Mouse (Mus musculus) limb, embryonic 11.5 days (tissue): ENCODE results near the gene Ttc32. TPM values are rescaled to one million over a fixed set of nuclear protein-coding genes. Genes with fewer than 3 reads are reported as not detected.

Experiments
- ATAC-seq: fragments of 200-750 bp; cut with Nextera tagmentation; 2 replicates; pipeline ENCODE4 v1.8.0; 2017; ENCODE audit warnings: low read depth; ENCODE audit not compliant: insufficient number of reproducible peaks, low FRiP score, low TSS enrichment
- DNase-seq: peaks from one replicate; pipeline ENCODE4 v3.0.0-alpha.2; 2015; ENCODE audit warnings: low spot score
- H3K27ac ChIP-seq: fragments of 300-500 bp; sonication (generic); replicated peaks from 2 replicates; pipeline ENCODE4 v1.5.1; 2014; ENCODE audit warnings: low read depth, mild to moderate bottlenecking, low read length
- H3K27me3 ChIP-seq: fragments of 300-500 bp; sonication (generic); 2 replicates; pipeline ENCODE4 v1.6.1; 2014; ENCODE audit warnings: mild to moderate bottlenecking, low read length, mixed read lengths; ENCODE audit not compliant: control insufficient read depth, insufficient read depth
- H3K36me3 ChIP-seq: fragments of 300-500 bp; sonication (generic); 2 replicates; pipeline ENCODE4 v1.6.1; 2014; ENCODE audit warnings: mild to moderate bottlenecking, low read length, moderate library complexity, mixed read lengths; ENCODE audit not compliant: control insufficient read depth, insufficient read depth
- H3K4me1 ChIP-seq: fragments of 300-500 bp; sonication (generic); 2 replicates; pipeline ENCODE4 v1.6.1; 2014; ENCODE audit warnings: low read length, mixed read lengths; ENCODE audit not compliant: control insufficient read depth, insufficient read depth
- H3K4me2 ChIP-seq: fragments of 300-500 bp; sonication (generic); 2 replicates; pipeline ENCODE4 v1.6.1; 2014; ENCODE audit warnings: low read depth, mild to moderate bottlenecking, moderate library complexity; ENCODE audit not compliant: severe bottlenecking
- H3K4me3 ChIP-seq: fragments of 300-500 bp; sonication (generic); 2 replicates; pipeline ENCODE4 v1.5.1; 2014; ENCODE audit warnings: low read depth, low read length
- H3K9ac ChIP-seq: fragments of 300-500 bp; sonication (generic); 2 replicates; pipeline ENCODE4 v1.6.1; 2014; ENCODE audit warnings: mild to moderate bottlenecking, low read length
- H3K9me3 ChIP-seq: fragments of 300-500 bp; sonication (generic); 2 replicates; pipeline ENCODE4 v1.6.1; 2016; ENCODE audit warnings: low read length; ENCODE audit not compliant: control insufficient read depth
- WGBS: fragments of 180-500 bp; shearing (Covaris S2); extraction: QIAGEN DNeasy Blood & Tissue Kit; methylation state at CpG from one replicate; pipeline ENCODE4 v1.1.7; 2014; 5-methylcytosine and 5-hydroxymethylcytosine counted together
- polyA plus RNA-seq: library from polyadenylated mRNA; unstranded; fragments of >200 nt; fragmentation: Nextera tagmentation; extraction: Ambion mirVana; gene quantifications from 2 replicates; pipeline ENCODE4 v1.2.1, GENCODE M21; 2014

Gene Ttc32
- 15.4 and 17.1 TPM in 2 replicates for polyA plus RNA-seq

DNA sequence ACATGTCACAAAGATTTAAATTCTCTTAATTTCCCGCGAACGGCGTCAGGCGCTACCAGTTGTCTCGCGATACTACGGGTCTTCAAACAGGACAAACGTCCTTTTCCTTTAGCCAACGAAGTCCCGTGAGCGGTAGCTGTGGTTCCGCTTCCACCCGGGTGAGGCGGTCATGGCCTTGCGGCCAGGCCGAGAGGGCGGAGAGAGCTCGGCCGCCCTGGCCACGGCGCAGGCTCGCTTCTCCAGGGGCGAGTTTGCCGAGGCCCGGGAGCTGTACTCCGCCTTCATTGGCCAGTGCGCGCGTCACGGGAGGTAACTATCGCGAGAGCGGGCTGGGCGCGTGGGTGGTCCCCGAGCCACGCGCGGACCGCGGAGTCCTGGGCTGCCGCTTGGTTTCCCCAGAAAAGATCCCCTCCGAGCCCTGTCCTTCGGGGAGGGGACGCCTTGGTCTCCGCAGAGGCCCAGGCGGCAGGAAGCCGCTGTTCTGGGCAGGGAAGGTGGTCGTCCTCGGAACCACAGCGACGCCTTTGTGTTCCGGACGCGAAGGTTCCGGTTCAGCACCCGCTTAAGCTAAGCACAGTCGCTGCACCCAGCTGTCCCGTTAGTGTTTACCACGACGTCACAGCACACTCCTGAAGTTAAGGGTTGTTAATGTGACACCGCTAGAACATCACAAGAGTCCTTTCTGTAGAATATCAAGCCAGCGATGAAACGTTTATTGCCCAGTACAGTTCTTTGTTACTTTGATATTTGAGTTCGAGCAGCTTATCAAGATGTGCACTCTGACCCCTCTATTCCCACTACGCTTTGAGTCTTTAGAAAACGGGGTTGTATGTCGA lies at the start of gene Ttc32:
Gene Ttc32 (plus strand): TSS at position 110 of the 836 bp plus-strand sequence.
- DNase-seq (peak; percentile 96), ATAC-seq (peak; percentile 92)
- Histone ChIP-seq H3K36me3 (no peaks in the 10 kb centered on the region), H3K27me3 (no peaks in the 10 kb centered on the region), H3K9me3 (no peaks in the 10 kb centered on the region), H3K9ac (peak within 1 kb of the TSS; percentile 93), H3K27ac (peak within 1 kb of the TSS; percentile 96), H3K4me3 (peak within 1 kb of the TSS; percentile 54), H3K4me2 (peak within 1 kb of the TSS; percentile 49), H3K4me1 (no peaks in the 10 kb centered on the region)
- under 1% methylated on average over 69 of the region's 69 CpGs for WGBS

DNA sequence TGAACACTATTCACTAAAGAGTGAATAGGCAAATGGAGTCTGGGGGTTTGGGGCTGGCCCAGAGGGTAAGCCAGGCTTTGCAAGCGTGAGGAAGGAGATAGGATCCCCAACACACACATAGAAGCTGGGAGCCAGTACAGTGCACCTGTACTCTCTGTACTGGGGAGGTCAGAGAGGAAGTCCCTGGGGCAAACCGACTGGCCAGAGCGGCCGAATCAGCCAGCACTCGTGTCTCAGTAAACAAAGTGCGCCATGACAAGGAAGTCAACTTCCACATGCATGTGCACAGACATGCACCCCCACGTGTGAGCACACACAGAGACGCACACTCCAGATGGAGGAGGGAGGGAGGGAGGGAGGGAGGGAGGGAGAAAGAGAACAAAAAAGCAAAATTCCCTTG lies 36.6 kb upstream of the Ttc32 start:
- ATAC-seq, result no peak
- 90% methylated on average over 8 of the region's 8 CpGs for WGBS

DNA sequence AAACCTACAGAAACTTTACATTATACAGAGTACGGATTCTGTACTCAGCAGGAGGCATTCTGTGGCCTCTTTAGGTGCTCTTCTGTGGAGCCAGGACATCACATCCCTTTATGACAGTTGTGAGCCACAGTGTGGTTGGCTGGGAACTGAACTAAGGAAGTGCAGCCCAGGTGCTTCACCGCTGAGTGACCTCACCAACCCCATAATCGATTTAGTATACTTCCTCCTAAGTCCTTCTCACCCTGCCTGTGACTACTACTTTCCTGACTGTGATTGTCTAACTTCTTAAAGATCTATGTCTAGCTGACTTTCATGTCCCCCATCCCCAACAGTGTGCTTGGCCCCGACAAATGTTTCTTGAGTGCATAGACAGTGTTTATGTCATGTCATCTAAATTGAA lies 31.5 kb upstream of the Ttc32 start:
- H3K4me3 ChIP-seq, result no peak overlapping the region
- 93% methylated on average over 4 of the region's 4 CpGs for WGBS
- no peak overlapping the region for H3K4me2 ChIP-seq
- H3K27me3 ChIP-seq, result no peaks in the 10 kb centered on the region
- no peak overlapping the region for H3K27ac ChIP-seq
- H3K9ac ChIP-seq, result no peak overlapping the region
- DNase-seq (no peak), ATAC-seq (no peak)
- H3K9me3 ChIP-seq, result no peaks in the 10 kb centered on the region
- H3K4me1 ChIP-seq, result no peaks in the 10 kb centered on the region
- no peaks in the 10 kb centered on the region for H3K36me3 ChIP-seq

More for the DNA sequence above, 36.6 kb upstream of the Ttc32 start:
- Histone ChIP-seq H3K4me2 (no peak overlapping the region), H3K27me3 (no peaks in the 10 kb centered on the region), H3K4me1 (no peaks in the 10 kb centered on the region), H3K4me3 (no peak overlapping the region), H3K27ac (no peak overlapping the region), H3K9me3 (no peaks in the 10 kb centered on the region), H3K36me3 (no peaks in the 10 kb centered on the region), H3K9ac (no peak overlapping the region)
- DNase-seq, result no peak

DNA sequence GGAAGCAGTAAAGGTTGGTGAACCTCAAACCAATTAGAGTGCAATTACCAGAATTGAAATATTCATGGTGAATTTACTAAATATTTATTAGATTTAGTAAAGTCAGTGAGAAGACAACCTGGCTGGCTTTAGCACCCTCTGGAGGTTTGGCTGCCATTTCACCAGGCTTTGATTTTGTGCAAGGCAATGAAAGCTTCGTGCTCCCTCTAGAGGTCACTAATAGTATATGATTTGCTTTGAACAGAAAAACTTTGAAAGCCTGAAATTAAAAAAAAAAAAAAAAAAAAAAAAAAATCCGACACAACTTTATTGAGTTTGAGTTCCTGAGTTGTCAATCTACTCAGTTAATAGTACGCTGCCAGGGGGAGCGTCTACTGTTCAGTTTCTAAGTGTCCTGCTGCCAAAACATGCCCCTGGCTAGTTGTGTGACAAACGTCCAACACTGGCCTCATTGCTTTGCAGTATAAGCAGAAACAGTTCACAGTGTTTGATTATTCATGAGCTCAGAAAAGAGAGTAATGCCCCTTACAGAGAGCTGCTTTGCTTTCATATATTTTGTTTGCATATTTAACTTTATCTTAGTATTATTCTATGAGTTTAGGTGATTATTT lies 27.7 kb upstream of the Ttc32 start:
- Histone ChIP-seq H3K36me3 (no peaks in the 10 kb centered on the region), H3K4me2 (no peak overlapping the region), H3K4me1 (no peaks in the 10 kb centered on the region), H3K27ac (no peak overlapping the region), H3K9ac (no peak overlapping the region), H3K27me3 (no peaks in the 10 kb centered on the region), H3K4me3 (no peak overlapping the region), H3K9me3 (no peaks in the 10 kb centered on the region)
- ATAC-seq, result no peak
- peak; percentile 74 for DNase-seq
- WGBS, result 16% methylated on average over 5 of the region's 5 CpGs

DNA sequence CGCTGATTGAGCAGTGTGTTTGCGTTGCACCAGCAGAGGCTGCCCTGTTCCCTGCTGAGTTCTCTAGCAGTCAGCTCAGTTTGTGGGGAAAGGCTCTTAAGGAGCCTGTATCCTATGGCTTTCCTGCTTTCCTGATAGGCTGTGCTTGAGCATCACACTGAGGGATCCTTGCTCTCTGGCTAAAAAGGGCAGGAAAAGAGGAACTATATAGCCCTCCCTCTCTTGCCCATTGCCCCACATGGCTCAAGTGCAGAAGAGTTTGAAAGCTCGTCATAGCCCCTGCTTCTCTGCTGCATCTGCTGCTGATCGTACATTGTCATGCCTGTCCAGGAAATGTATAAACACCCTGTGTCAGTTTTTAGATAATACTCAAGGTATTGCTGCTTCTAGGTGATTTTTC lies 22.7 kb upstream of the Ttc32 start:
- Histone ChIP-seq H3K36me3 (no peaks in the 10 kb centered on the region), H3K27ac (no peak overlapping the region), H3K27me3 (no peaks in the 10 kb centered on the region), H3K4me2 (no peak overlapping the region), H3K9ac (no peak overlapping the region), H3K4me3 (no peak overlapping the region), H3K9me3 (no peaks in the 10 kb centered on the region), H3K4me1 (no peaks in the 10 kb centered on the region)
- ATAC-seq (no peak), DNase-seq (no peak)
- 67% methylated on average over 4 of the region's 4 CpGs for WGBS

DNA sequence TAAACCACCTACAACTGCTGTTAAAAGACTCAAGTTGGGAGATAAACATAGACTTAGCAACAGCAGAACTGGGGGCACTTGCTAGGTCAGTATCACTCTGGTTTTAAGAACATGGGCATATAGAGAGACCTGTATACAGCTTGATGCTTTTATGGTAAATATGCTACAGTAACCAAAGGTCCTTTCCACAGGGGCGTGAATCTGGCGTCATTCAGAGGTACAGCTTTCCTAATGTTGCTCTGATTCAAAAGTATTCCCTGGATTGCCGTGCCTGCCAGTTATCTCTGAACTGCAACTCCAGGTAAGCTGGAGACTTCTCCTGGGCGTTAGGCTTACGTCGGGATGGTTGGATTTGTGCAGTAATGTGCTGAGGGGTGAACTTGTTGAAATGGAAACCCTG lies 22.0 kb upstream of the Ttc32 start:
- no peak for ATAC-seq
- H3K9ac ChIP-seq, result no peak overlapping the region
- 92% methylated on average over 6 of the region's 6 CpGs for WGBS
- no peak overlapping the region for H3K27ac ChIP-seq
- no peak overlapping the region for H3K4me3 ChIP-seq
- no peaks in the 10 kb centered on the region for H3K27me3 ChIP-seq
- H3K4me2 ChIP-seq, result no peak overlapping the region
- no peaks in the 10 kb centered on the region for H3K36me3 ChIP-seq
- no peak for DNase-seq
- no peaks in the 10 kb centered on the region for H3K4me1 ChIP-seq
- H3K9me3 ChIP-seq, result no peaks in the 10 kb centered on the region

DNA sequence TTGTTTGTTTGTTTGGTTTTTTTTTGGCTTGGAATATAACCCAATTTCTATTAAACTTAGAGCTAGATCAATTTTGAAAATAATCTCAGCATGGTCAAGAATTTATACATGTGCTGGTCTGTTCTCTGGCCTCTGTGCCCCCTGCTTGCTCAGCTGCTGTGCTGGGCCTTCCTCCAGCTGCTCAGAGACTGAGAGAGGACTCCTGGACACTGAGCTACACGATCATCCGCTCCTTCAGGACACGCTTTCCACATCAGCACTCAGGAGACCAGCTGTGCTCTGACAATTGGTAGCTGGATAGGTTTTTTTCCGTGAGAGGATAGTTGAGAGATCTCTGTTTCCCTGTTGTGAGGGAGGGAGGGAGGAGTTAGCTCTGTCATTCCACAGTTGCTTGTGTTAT lies 19.5 kb upstream of the Ttc32 start:
- no peak for DNase-seq
- 71% methylated on average over 4 of the region's 4 CpGs for WGBS
- H3K27me3 ChIP-seq, result no peaks in the 10 kb centered on the region
- no peak overlapping the region for H3K4me2 ChIP-seq
- H3K9ac ChIP-seq, result no peak overlapping the region
- H3K36me3 ChIP-seq, result no peaks in the 10 kb centered on the region
- no peak overlapping the region for H3K27ac ChIP-seq
- no peak for ATAC-seq
- H3K4me1 ChIP-seq, result no peaks in the 10 kb centered on the region
- no peak overlapping the region for H3K4me3 ChIP-seq
- no peaks in the 10 kb centered on the region for H3K9me3 ChIP-seq

DNA sequence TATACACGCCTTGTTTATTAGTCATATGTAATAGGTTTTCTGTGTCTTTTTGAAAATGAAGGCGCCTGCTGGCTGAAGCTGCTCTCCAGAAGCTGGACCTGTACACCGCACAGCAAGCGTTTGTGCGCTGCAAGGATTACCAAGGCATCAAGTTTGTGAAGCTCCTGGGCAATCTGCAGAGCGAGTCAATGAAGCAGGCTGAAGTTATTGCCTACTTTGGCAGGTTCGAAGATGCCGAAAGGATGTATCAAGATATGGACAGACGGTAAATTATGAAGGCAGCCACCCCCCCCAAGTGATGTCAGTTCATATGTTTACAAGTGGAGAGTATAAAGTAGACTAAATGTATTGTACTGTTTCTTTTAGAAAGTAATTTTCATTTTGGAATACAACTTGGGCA lies 13.4 kb upstream of the Ttc32 start:
- H3K27me3 ChIP-seq, result no peaks in the 10 kb centered on the region
- DNase-seq, result no peak
- no peak for ATAC-seq

More for the DNA sequence above, 13.4 kb upstream of the Ttc32 start:
- Histone ChIP-seq H3K27ac (no peak overlapping the region), H3K9me3 (no peaks in the 10 kb centered on the region), H3K36me3 (no peaks in the 10 kb centered on the region), H3K9ac (no peak overlapping the region), H3K4me1 (no peaks in the 10 kb centered on the region), H3K4me3 (no peak overlapping the region), H3K4me2 (no peak overlapping the region)
- WGBS, result 96% methylated on average over 9 of the region's 9 CpGs
